Mouse (Mus musculus) lung, postnatal 0 days (tissue): ENCODE measurements at regions not wholly inside any gene's neighbourhood (a gene's known extent, or its start where the extent isn't known, plus 50 kb on each side); places are given as distances from the start of the nearest gene placed in this dataset.

Experiments
- CTCF ChIP-seq: IDR thresholded peaks from 2 replicates; pipeline ENCODE4 v1.5.1; 2016; ENCODE audit warnings: antibody characterized with exemption, mild to moderate bottlenecking
- EP300 ChIP-seq: IDR thresholded peaks from 2 replicates; pipeline ENCODE4 v1.6.1; 2016; ENCODE audit warnings: antibody characterized with exemption, mild to moderate bottlenecking, control low read depth

DNA sequence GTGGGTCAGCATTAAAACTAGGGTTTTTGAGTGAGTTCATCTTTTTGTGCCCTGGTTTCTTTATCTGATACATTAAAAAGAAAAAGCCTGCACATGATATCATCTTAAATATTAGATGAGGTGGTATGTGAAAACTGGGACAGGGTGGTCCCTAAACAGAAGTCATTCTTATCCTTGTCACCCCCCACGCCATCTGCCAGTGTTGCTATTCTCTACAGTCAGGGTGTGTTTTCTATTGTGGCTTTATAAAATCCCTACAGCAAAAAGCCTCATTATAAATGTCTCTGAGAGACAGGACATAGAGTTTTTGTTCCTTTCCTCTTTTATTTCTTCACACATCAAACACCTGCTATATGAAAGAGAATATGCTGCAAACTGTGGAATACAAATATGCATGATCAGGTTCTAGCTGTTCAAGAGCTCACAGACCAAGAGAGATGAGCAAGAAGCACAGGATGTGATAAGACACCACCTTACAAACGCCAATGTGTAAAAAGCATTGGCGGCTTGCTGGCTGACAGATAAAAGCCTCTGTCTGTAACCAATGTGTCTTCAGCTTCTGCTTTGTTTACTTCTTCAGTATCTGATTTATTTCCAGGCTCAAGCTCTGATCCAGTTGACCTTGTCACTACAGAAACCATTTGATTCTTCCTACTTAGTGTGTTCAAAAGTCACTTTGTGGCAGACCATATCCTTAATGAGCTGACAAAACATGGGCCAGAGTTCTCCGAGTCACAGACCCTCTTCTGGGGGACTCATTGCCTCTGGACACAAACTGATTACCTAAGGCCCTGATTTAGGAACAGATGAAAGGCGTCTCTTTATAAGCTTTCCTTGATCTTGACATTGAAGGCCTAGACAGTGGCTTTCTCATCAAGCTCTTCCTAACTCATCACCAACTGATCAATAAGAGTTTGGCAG lies 73.6 kb upstream of the Slc39a10 start:
- TF ChIP-seq CTCF (no peak), EP300 (no peak)
